Mouse (Mus musculus) naive thymus-derived CD4-positive, alpha-beta T cell, adult 2 months (primary cell): ENCODE data around the gene Rtkn2.
A peak's percentile ranks its signal among the peaks of the same experiment; 100 is the strongest.

ENCODE experiments used
- DNase-seq: peaks from one replicate; pipeline ENCODE4 v3.0.0-alpha.2; 2011; ENCODE audit warnings: low read depth

Rtkn2 gene

GRCm38 (mm10) chr10:67996171-67996570, 16.8 kb downstream of the Rtkn2 start:
- peak; percentile 70 for DNase-seq

GRCm38 (mm10) chr10:67998116-67998635, 18.8 kb downstream of the Rtkn2 start:
- peak; percentile 76 for DNase-seq

- DNase-seq: no peak
These were observed 19.8 kb downstream of the Rtkn2 start for GRCm38 (mm10) chr10:67999170-67999569.

- DNase-seq: no peak
These were observed 22.1 kb downstream of the Rtkn2 start for GRCm38 (mm10) chr10:68001456-68001855.

- DNase-seq: no peak
These were observed 24.5 kb downstream of the Rtkn2 start for GRCm38 (mm10) chr10:68003651-68004422.

- no peak for DNase-seq
These were observed 26.0 kb downstream of the Rtkn2 start for GRCm38 (mm10) chr10:68005404-68005803.

- no peak for DNase-seq
These were observed 27.1 kb downstream of the Rtkn2 start for GRCm38 (mm10) chr10:68006491-68006890.

GRCm38 (mm10) chr10:68007103-68007502, 27.7 kb downstream of the Rtkn2 start:
- DNase-seq: no peak

GRCm38 (mm10) chr10:68008198-68008955, 29.0 kb downstream of the Rtkn2 start:
- no peak for DNase-seq

- no peak for DNase-seq
These were observed 29.9 kb downstream of the Rtkn2 start for GRCm38 (mm10) chr10:68009301-68009700.

- DNase-seq: no peak
These were observed 30.5 kb downstream of the Rtkn2 start for GRCm38 (mm10) chr10:68009867-68010266.

- DNase-seq: peak; percentile 75
These were observed 33.8 kb downstream of the Rtkn2 start for GRCm38 (mm10) chr10:68013137-68013536.

- DNase-seq: no peak
These were observed 41.4 kb downstream of the Rtkn2 start for GRCm38 (mm10) chr10:68020755-68021154.

- no peak for DNase-seq
These were observed 46.3 kb downstream of the Rtkn2 start for GRCm38 (mm10) chr10:68025660-68026059.

GRCm38 (mm10) chr10:68028327-68029080, 49.1 kb downstream of the Rtkn2 start:
- no peak for DNase-seq

GRCm38 (mm10) chr10:68029081-68029626, 49.8 kb downstream of the Rtkn2 start:
- DNase-seq: no peak

GRCm38 (mm10) chr10:68030027-68030426, 50.7 kb downstream of the Rtkn2 start:
- DNase-seq: no peak

GRCm38 (mm10) chr10:68035707-68036367, 56.5 kb downstream of the Rtkn2 start:
- no peak for DNase-seq

- DNase-seq: no peak
These were observed 57.1 kb downstream of the Rtkn2 start for GRCm38 (mm10) chr10:68036368-68036980.

GRCm38 (mm10) chr10:68038997-68039624, 59.7 kb downstream of the Rtkn2 start:
- DNase-seq: no peak
